Mouse (Mus musculus): ENCODE data around the gene Kcnt2. TPM values are rescaled to one million over a fixed set of nuclear protein-coding genes. Genes with fewer than 3 reads are reported as not detected.

Kcnt2 gene
- total and polyA plus RNA-seq, 3 experiments = not detected

GRCm38 (mm10) chr1:140406631-140407288, 160.8 kb downstream of the Kcnt2 start:
- no peak overlapping the region for H3K27ac ChIP-seq (ENCODE audit: insufficient read depth, low read depth)
- no peaks in the 10 kb centered on the region for H3K79me2 ChIP-seq (replicated peaks; ENCODE audit: control insufficient read depth, extremely low read depth, insufficient read depth, poor library complexity, severe bottlenecking)
- no peak overlapping the region for H3K4me2 ChIP-seq (ENCODE audit: insufficient read depth, low read depth, poor library complexity, severe bottlenecking)
- dilution Hi-C loops (cut with MboI; ENCODE audit: extremely low pct_ligation_motif_present, extremely low pct_unique_long_range_greater_than_20kb, low sequenced_read_pairs) (no loop called here), in situ Hi-C loops (cut with MboI; ENCODE audit: low pct_ligation_motif_present, low pct_unique_long_range_greater_than_20kb, low sequenced_read_pairs) (no loop called here)
- TF ChIP-seq MAZ (IDR thresholded peaks at IDR 0.05; ENCODE audit: low read depth, low read length) (no peak), SMC3 (IDR thresholded peaks at IDR 0.05; ENCODE audit: low read depth, low read length) (no peak), NRF1 (IDR thresholded peaks at IDR 0.05; ENCODE audit: low read depth, low read length) (no peak)
- H3K27me3 ChIP-seq (replicated peaks) = no peaks in the 10 kb centered on the region
- no peaks in the 10 kb centered on the region for H3K36me3 ChIP-seq (replicated peaks in 1 of 2; ENCODE audit: control insufficient read depth in 1 of 2, insufficient read depth in 1 of 2, low read length in 1 of 2)
- no peak for DNase-seq (ENCODE audit: extremely low read depth)
- H3K9me3 ChIP-seq (replicated peaks; ENCODE audit: low read length) = peaks cover 3% of the 10 kb centered on the region
- no peak overlapping the region for H3K4me3 ChIP-seq (replicated peaks in 1 of 3; ENCODE audit: low read depth in 2 of 3, low read length in 2 of 3, poor library complexity in 1 of 3)
- H3K4me1 ChIP-seq (ENCODE audit: control insufficient read depth in 1 of 2, insufficient read depth in 2 of 2) = no peaks in the 10 kb centered on the region
- no peak overlapping the region for H3K9ac ChIP-seq (ENCODE audit: insufficient read depth, low read depth)

DNA sequence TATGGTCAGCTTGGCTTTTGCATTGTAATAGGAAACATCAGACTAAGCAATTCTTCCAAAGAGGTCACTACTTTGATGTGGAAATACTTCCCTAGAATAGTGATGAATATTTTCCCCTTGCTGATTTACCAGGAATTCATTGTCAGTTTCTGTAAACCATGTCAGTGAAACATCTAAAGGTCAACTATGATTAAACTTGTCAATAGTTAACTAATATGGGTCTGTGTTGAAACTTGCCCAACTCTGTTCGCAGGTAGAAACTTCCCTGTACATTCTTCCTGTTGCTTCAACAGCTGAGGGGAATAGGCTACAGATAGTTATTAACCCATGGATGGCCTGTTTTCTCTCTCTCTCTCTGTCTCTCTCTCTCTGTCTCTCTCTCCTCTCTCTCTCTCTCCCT, 169.8 kb downstream of the Kcnt2 start:
- Histone ChIP-seq H3K9ac (ENCODE audit: insufficient read depth, low read depth) (no peak overlapping the region), H3K27me3 (replicated peaks) (no peaks in the 10 kb centered on the region), H3K27ac (ENCODE audit: insufficient read depth, low read depth) (no peak overlapping the region), H3K4me2 (ENCODE audit: insufficient read depth, low read depth, poor library complexity, severe bottlenecking) (no peak overlapping the region), H3K9me3 (replicated peaks; ENCODE audit: low read length) (peaks cover 2% of the 10 kb centered on the region), H3K4me3 (replicated peaks in 1 of 3; ENCODE audit: low read depth in 2 of 3, low read length in 2 of 3, poor library complexity in 1 of 3) (no peak overlapping the region), H3K36me3 (replicated peaks in 1 of 2; ENCODE audit: control insufficient read depth in 1 of 2, insufficient read depth in 1 of 2, low read length in 1 of 2) (no peaks in the 10 kb centered on the region), H3K4me1 (ENCODE audit: control insufficient read depth in 1 of 2, insufficient read depth in 2 of 2) (no peaks in the 10 kb centered on the region), H3K79me2 (replicated peaks; ENCODE audit: control insufficient read depth, extremely low read depth, insufficient read depth, poor library complexity, severe bottlenecking) (no peaks in the 10 kb centered on the region)
- TF ChIP-seq MEF2A (IDR thresholded peaks at IDR 0.05; ENCODE audit: borderline replicate concordance, low read depth, low read length) = no peak
- no peak for TF ChIP-seq E2F4 (IDR thresholded peaks at IDR 0.05; ENCODE audit: insufficient replicate concordance, low read depth, low read length)
- no peak for TF ChIP-seq ZMIZ1 (IDR thresholded peaks at IDR 0.05; ENCODE audit: low read depth, low read length)
- TF ChIP-seq ELF1 (IDR thresholded peaks at IDR 0.05; ENCODE audit: low read depth, low read length) = no peak
- no peak for TF ChIP-seq TBP (conservative IDR thresholded peaks at IDR 0.05; ENCODE audit: low read depth, low read length)
- no peak for TF ChIP-seq ZC3H11A (IDR thresholded peaks at IDR 0.05; ENCODE audit: low read depth, low read length)
- TF ChIP-seq SMC3 (IDR thresholded peaks at IDR 0.05; ENCODE audit: low read depth, low read length) = no peak
- TF ChIP-seq IRF4 (IDR thresholded peaks at IDR 0.05; ENCODE audit: low read depth, low read length) = no peak
- no peak for TF ChIP-seq NELFE (IDR thresholded peaks at IDR 0.05; ENCODE audit: low read depth, low read length)
- no peak for TF ChIP-seq CHD1 (IDR thresholded peaks at IDR 0.05; ENCODE audit: low read depth, low read length)
- TF ChIP-seq KAT2A (IDR thresholded peaks at IDR 0.05; ENCODE audit: insufficient replicate concordance, low read length) = no peak
- TF ChIP-seq ETS1 (conservative IDR thresholded peaks at IDR 0.05; ENCODE audit: low read depth, low read length) = no peak
- no peak for TF ChIP-seq MAX (IDR thresholded peaks at IDR 0.05; ENCODE audit: low read length)
- TF ChIP-seq POLR2A (IDR thresholded peaks at IDR 0.05; ENCODE audit: low read depth, low read length) = no peak
- no peak for DNase-seq (ENCODE audit: extremely low read depth)
- in situ Hi-C loops (cut with MboI; ENCODE audit: low pct_ligation_motif_present, low pct_unique_long_range_greater_than_20kb, low sequenced_read_pairs) (no loop called here), dilution Hi-C loops (cut with MboI; ENCODE audit: extremely low pct_ligation_motif_present, extremely low pct_unique_long_range_greater_than_20kb, low sequenced_read_pairs) (no loop called here)

Measured in CH12.LX (cell line).